Mouse (Mus musculus) forebrain, postnatal 0 days (tissue): Measurements from ENCODE around the gene Prr14. TPM values are rescaled to one million over a fixed set of nuclear protein-coding genes. Genes with fewer than 3 reads are reported as not detected.
"Not testable (repeated sequence)": the region's sequence is repeated elsewhere in the genome, so short reads cannot be mapped to it uniquely, and the experiment has no call there.

ENCODE experiments used
- ATAC-seq: fragments of 200-750 bp; cut with Nextera tagmentation; 2 replicates; pipeline ENCODE4 v1.8.0; 2017; ENCODE audit warnings: mild to moderate bottlenecking, moderate library complexity
- DNase-seq: peaks from one replicate; pipeline ENCODE4 v3.0.0-alpha.2; 2015
- H3K27ac ChIP-seq: fragments of 300-500 bp; sonication (generic); 2 replicates; pipeline ENCODE4 v1.5.1; 2014; ENCODE audit warnings: low read depth, mild to moderate bottlenecking, antibody characterized with exemption, low read length, moderate library complexity, mixed read lengths
- H3K27me3 ChIP-seq: fragments of 300-500 bp; sonication (generic); 2 replicates; pipeline ENCODE4 v1.6.1; 2014; ENCODE audit warnings: mild to moderate bottlenecking, low read length, mixed read lengths; ENCODE audit not compliant: insufficient read depth
- H3K36me3 ChIP-seq: fragments of 300-500 bp; sonication (generic); 2 replicates; pipeline ENCODE4 v1.6.1; 2014; ENCODE audit warnings: mild to moderate bottlenecking, moderate library complexity; ENCODE audit not compliant: insufficient read depth
- H3K4me1 ChIP-seq: fragments of 300-500 bp; sonication (generic); 2 replicates; pipeline ENCODE4 v1.6.1; 2014; ENCODE audit warnings: antibody characterized with exemption; ENCODE audit not compliant: insufficient read depth
- H3K4me2 ChIP-seq: fragments of 300-500 bp; sonication (generic); 2 replicates; pipeline ENCODE4 v1.6.1; 2014; ENCODE audit warnings: low read depth, mild to moderate bottlenecking, moderate library complexity
- H3K4me3 ChIP-seq: fragments of 300-500 bp; sonication (generic); 2 replicates; pipeline ENCODE4 v1.5.1; 2014; ENCODE audit warnings: low read depth, low read length, mixed read lengths
- H3K9ac ChIP-seq: fragments of 300-500 bp; sonication (generic); 2 replicates; pipeline ENCODE4 v1.6.1; 2014; ENCODE audit warnings: mild to moderate bottlenecking
- H3K9me3 ChIP-seq: fragments of 300-500 bp; sonication (generic); 2 replicates; pipeline ENCODE4 v1.6.1; 2016; ENCODE audit warnings: low read length
- CTCF ChIP-seq: sonication (generic); IDR thresholded peaks from 2 replicates; pipeline ENCODE4 v1.5.1; 2016; ENCODE audit warnings: antibody characterized with exemption, control low read depth, low read depth
- whole genome bisulfite sequencing: fragments of 180-500 bp; shearing (Covaris S2); extraction: QIAGEN DNeasy Blood & Tissue Kit; methylation state at CpG from one replicate; pipeline ENCODE4 v1.1.7; 2014; 5-methylcytosine and 5-hydroxymethylcytosine counted together
- polyA plus RNA-seq: library from polyadenylated mRNA; unstranded; fragments of >200 nt; fragmentation: Nextera tagmentation; extraction: Ambion mirVana; gene quantifications from 2 replicates; pipeline ENCODE4 v1.2.1, GENCODE M21; 2015
- total RNA-seq: library from RNA; depleted of rRNA; stranded (reverse); fragments of >200 nt; gene quantifications from 2 replicates; pipeline ENCODE4 v1.2.3, GENCODE M21; 2014

Prr14 gene
- total and polyA plus RNA-seq, 2 experiments from 2014 or later: 27.9 to 36.1 TPM

DNA sequence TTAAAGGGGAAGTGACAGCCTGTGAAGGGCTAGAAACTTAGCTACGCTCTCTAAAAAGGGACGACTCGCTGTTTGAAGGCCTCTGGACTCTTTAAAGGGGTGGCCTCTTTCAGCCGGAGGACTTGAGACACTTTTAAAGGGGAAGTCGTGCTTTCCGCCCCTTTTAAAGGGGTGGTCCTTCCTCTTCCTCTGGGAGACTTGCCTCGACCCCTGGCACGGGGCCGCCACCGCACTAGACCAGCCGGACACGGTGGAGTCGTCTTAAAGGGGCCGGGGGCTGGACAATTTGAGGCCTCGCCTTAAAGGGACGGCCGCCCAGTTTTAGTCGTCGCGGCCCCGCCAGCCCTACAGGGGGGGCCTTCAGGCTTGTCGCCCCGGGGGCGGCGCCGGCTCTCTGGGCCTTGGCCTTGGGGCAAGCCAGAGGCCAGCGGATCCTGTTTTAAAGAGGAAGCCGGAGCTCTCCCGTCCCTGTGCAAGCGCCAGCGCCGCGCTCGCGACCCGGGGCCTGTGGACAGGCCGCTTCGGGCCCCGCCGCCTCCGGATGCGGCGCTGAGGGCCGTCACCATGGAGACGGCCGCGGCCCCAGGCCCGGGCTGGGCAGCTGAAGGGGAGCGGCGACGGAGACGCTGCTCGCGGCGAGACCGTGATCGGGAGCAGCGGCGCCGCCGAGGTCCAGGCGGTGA lies 19.4 kb downstream of the Prr14 start, which contains the start of gene Fbrs:
Fbrs (plus strand) TSS at position 565 of the 683 bp plus-strand sequence.
- under 1% methylated on average over 61 of the region's 62 CpGs for WGBS
- Histone ChIP-seq H3K4me2 (peak within 1 kb of the TSS; percentile 91), H3K9ac (peak within 1 kb of the TSS; percentile 95), H3K27ac (peak within 1 kb of the TSS; percentile 97), H3K9me3 (no peaks in the 10 kb centered on the region), H3K4me3 (peak within 1 kb of the TSS; percentile 97), H3K4me1 (peaks cover 12% of the 10 kb centered on the region), H3K27me3 (no peaks in the 10 kb centered on the region), H3K36me3 (peaks cover 48% of the 10 kb centered on the region)
- DNase-seq: no peak
- TF ChIP-seq CTCF: no peak
- peak; percentile 73 for ATAC-seq

- H3K9ac ChIP-seq: peak overlapping the region; percentile 95
- ATAC-seq (no peak), DNase-seq (no peak)
- H3K4me2 ChIP-seq: peak overlapping the region; percentile 91
- no peak for TF ChIP-seq CTCF
- H3K27ac ChIP-seq: peak overlapping the region; percentile 97
- no peaks in the 10 kb centered on the region for H3K9me3 ChIP-seq
- 5% methylated on average over 48 of the region's 48 CpGs for WGBS
- H3K27me3 ChIP-seq: no peaks in the 10 kb centered on the region
- peaks cover 12% of the 10 kb centered on the region for H3K4me1 ChIP-seq
- H3K4me3 ChIP-seq: peak overlapping the region; percentile 97
- peaks cover 48% of the 10 kb centered on the region for H3K36me3 ChIP-seq
Measured at GRCm38 (mm10) chr7:127479318-127480225, 20.2 kb downstream of the Prr14 start.

- Histone ChIP-seq H3K4me1 (peaks cover 12% of the 10 kb centered on the region), H3K9ac (peak overlapping the region; percentile 95; the same call in 1 of the 2 replicates), H3K4me3 (peak overlapping the region; percentile 97), H3K27me3 (no peaks in the 10 kb centered on the region), H3K9me3 (no peaks in the 10 kb centered on the region), H3K36me3 (peaks cover 47% of the 10 kb centered on the region), H3K27ac (no peak overlapping the region), H3K4me2 (peak overlapping the region; percentile 91)
- no peak for ATAC-seq
- TF ChIP-seq CTCF: no peak
- DNase-seq: no peak
- 73% methylated on average over 2 of the region's 2 CpGs for WGBS
Measured at GRCm38 (mm10) chr7:127480321-127480720, 20.9 kb downstream of the Prr14 start.

DNA sequence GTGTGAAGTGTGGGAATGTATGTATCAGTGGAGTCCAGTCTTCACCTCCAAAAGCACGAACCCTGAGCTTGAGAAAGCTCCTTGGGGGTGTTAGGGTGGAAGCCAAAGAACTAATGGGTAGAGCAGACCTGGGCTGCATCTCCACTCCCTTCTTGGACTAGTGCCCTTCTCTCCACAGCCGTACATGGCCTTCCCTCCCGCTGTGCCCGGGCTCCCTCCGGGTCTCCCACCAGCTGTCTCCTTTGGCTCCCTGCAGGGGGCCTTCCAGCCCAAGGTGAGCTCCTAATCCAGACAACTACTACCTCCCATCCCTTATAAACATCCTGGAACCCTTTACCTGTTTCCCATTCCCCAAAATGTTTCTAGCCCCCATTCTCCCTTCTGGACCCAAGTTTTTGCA lies 26.0 kb downstream of the Prr14 start:
- peaks cover under 1% of the 10 kb centered on the region; the same call in 1 of the 2 replicates for H3K4me1 ChIP-seq
- H3K9me3 ChIP-seq: no peaks in the 10 kb centered on the region
- H3K27ac ChIP-seq: no peak overlapping the region
- H3K4me3 ChIP-seq: no peak overlapping the region
- peaks cover 82% of the 10 kb centered on the region for H3K36me3 ChIP-seq
- WGBS: 72% methylated on average over 5 of the region's 5 CpGs
- no peaks in the 10 kb centered on the region for H3K27me3 ChIP-seq
- no peak for TF ChIP-seq CTCF
- H3K9ac ChIP-seq: no peak overlapping the region
- H3K4me2 ChIP-seq: no peak overlapping the region
- no peak for ATAC-seq
- DNase-seq: no peak

GRCm38 (mm10) chr7:127488364-127488763 lies 29.0 kb downstream of the Prr14 start:
- not testable (repeated sequence) for DNase-seq, H3K27me3 ChIP-seq, H3K9me3 ChIP-seq, H3K4me2 ChIP-seq, H3K9ac ChIP-seq, H3K4me1 ChIP-seq, H3K4me3 ChIP-seq, H3K27ac ChIP-seq, ATAC-seq
- H3K36me3 ChIP-seq: peaks cover 79% of the 10 kb centered on the region
- WGBS: 89% methylated on average over 4 of the region's 5 CpGs

DNA sequence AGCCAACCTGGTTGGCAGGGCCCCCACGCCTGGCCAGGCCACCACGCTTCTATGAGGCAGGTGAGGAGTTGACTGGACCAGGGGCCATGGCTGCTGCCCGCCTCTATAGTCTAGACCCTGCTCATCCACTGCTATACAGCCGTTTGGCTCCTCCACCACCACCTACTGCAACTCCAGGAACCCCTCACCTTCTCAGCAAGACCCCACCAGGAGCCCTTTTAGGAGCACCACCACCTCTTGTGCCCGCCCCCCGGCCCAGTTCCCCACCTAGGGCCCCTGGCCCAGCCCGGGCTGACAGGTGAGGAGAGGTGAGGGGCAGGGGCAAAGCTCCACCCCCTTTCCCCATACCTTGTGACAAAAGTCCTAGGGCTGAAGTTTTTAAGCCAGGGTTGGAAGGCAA lies 30.6 kb downstream of the Prr14 start:
- Histone ChIP-seq H3K9ac (no peak overlapping the region), H3K27me3 (no peaks in the 10 kb centered on the region), H3K4me2 (no peak overlapping the region), H3K4me3 (no peak overlapping the region), H3K36me3 (peaks cover 66% of the 10 kb centered on the region), H3K27ac (no peak overlapping the region), H3K9me3 (no peaks in the 10 kb centered on the region), H3K4me1 (no peaks in the 10 kb centered on the region)
- 96% methylated on average over 7 of the region's 7 CpGs for WGBS
- TF ChIP-seq CTCF: no peak
- DNase-seq: no peak
- ATAC-seq: no peak

DNA sequence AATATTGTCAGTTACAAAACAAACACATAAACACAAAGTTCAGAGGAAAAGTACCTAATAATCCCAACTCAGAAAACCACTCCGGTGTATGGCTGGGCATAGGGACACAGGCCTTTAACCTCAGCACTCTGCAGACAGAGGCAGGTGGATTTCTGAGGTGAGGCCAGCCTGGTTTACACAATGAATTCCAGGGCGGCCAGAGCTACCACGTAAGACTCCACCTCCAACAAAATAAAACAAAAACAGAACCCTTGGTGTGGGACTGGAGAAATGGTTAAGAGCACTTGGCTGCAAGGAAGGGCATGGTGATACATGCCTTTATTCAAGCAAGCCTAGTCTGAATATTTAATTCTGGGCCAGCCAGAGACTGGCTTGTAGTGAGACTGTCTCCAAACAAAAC lies 32.4 kb downstream of the Prr14 start:
- Histone ChIP-seq H3K36me3 (peaks cover 49% of the 10 kb centered on the region), H3K4me3 (no peak overlapping the region), H3K27me3 (no peaks in the 10 kb centered on the region), H3K9ac (no peak overlapping the region), H3K4me1 (no peaks in the 10 kb centered on the region), H3K27ac (no peak overlapping the region), H3K9me3 (no peaks in the 10 kb centered on the region), H3K4me2 (no peak overlapping the region)
- DNase-seq: no peak
- ATAC-seq: no peak
- TF ChIP-seq CTCF: no peak
- WGBS: 89% methylated on average over 3 of the region's 3 CpGs
